Mouse (Mus musculus) ES-Bruce4 (cell line): ENCODE results near the gene Ttc21a. TPM values are rescaled to one million over a fixed set of nuclear protein-coding genes. Genes with fewer than 3 reads are reported as not detected.
"Not testable (repeated sequence)": the region's sequence is repeated elsewhere in the genome, so short reads cannot be mapped to it uniquely, and the experiment has no call there.

ENCODE experiments used
- H3K27ac ChIP-seq: 2 replicates; pipeline ENCODE4 v1.5.1; 2012; ENCODE audit warnings: low read length, inconsistent platforms; ENCODE audit not compliant: insufficient read depth
- H3K27me3 ChIP-seq: 2 replicates; pipeline ENCODE4 v1.6.1; 2012; ENCODE audit warnings: mild to moderate bottlenecking, low read length, inconsistent platforms; ENCODE audit not compliant: control insufficient read depth, poor library complexity, insufficient read depth, severe bottlenecking
- H3K36me3 ChIP-seq: 2 replicates; pipeline ENCODE4 v1.6.1; 2012; ENCODE audit warnings: inconsistent platforms, mild to moderate bottlenecking, low read length, moderate library complexity; ENCODE audit not compliant: control insufficient read depth, poor library complexity, insufficient read depth, severe bottlenecking
- H3K4me1 ChIP-seq: one replicate; pipeline ENCODE4 v1.8.1; 2011; ENCODE audit warnings: low read length; ENCODE audit not compliant: control insufficient read depth, insufficient read depth
- H3K4me3 ChIP-seq: 2 replicates; pipeline ENCODE4 v1.5.1; 2011; ENCODE audit warnings: low read depth, mild to moderate bottlenecking, low read length
- H3K9ac ChIP-seq: 2 replicates; pipeline ENCODE4 v1.6.1; 2012; ENCODE audit warnings: low read depth, mild to moderate bottlenecking, inconsistent platforms; ENCODE audit not compliant: poor library complexity, severe bottlenecking
- H3K9me3 ChIP-seq: replicated peaks from 2 replicates; pipeline ENCODE4 v1.6.1; 2012; ENCODE audit warnings: mild to moderate bottlenecking, low read length, inconsistent platforms; ENCODE audit not compliant: control insufficient read depth, poor library complexity, insufficient read depth, severe bottlenecking
- CTCF ChIP-seq: IDR thresholded peaks from one replicate; pipeline ENCODE4 v1.8.1; 2011; ENCODE audit warnings: low read depth, low read length
- EP300 ChIP-seq: IDR thresholded peaks from 2 replicates; pipeline ENCODE4 v1.6.1; 2011; ENCODE audit warnings: low read depth, low read length; ENCODE audit not compliant: insufficient read depth
- POLR2A ChIP-seq: IDR thresholded peaks from one replicate; pipeline ENCODE4 v1.8.1; 2011; ENCODE audit warnings: low read length; ENCODE audit not compliant: insufficient read depth
- polyA plus RNA-seq: library from polyadenylated mRNA; stranded (reverse); fragments of >200 nt; gene quantifications from 2 replicates; pipeline ENCODE4 v1.2.4, GENCODE M21; 2011; ENCODE audit warnings: low read depth; ENCODE audit not compliant: missing spikeins, insufficient read depth, insufficient read length

The Ttc21a gene
- polyA plus RNA-seq, 1 experiment = 0.93 TPM

DNA sequence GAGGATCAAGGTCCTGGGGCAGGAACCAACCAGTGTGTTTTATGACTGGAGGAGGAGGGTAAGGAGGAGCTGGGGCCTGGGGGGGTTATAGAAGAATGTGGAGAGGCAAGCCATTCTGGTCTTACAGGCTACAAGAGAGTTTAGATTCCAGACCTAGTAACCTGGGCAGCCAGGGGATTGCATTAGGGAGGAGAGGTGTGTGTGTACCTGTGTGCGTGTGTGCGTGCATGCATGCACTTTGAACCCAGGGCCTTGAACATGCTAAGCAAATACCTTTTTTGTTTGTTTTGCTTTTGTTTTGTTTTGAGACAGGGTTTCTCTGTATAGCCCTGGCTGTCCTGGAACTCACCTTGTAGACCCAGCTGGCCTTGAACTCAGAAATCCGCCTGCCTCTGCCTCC is 72.5 kb downstream of the Ttc21a start:
- TF ChIP-seq CTCF (no peak), POLR2A (no peak), EP300 (no peak)
- Histone ChIP-seq H3K4me1 (peaks cover 4% of the 10 kb centered on the region), H3K9ac (no peak overlapping the region), H3K36me3 (no peaks in the 10 kb centered on the region), H3K27me3 (no peaks in the 10 kb centered on the region), H3K27ac (peak overlapping the region; percentile 30; the same call in 1 of the 2 replicates), H3K4me3 (no peak overlapping the region), H3K9me3 (no peaks in the 10 kb centered on the region)

DNA sequence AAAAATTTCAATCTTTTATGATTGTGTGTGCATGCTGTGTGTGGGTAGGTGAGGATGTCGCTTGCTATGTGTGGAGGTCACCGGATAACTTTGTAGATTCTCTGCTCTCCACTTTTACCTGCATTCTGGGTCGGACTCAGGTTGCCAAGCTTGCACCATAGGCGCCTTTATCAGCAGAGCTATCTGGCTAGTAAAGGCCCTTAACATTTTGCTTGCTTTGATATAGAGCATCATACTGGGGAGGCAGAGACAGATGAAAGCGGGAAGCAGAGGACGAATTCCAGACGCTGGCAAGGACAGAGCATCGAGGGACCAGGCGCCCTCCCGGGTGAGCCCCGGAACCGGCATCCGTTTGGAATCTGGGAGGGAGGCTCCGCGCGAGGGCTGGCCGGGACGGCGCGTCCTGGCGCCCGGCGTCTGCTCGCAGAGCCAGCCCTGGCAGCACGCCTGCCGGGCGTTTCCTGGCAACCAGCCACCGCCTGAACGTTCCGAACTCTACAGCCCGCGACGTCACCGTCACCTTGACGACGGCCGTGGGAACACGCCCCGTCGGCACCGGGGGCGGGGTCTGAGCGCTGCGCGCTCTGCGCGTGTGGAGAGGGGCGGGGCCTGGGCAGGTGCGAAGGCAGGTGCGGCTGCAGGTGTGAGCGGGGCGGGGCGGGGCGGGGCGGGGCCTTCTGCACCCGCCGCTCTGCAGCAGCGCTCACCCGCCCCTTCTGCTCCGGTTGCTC is 73.5 kb downstream of the Ttc21a start:
- peaks cover 2% of the 10 kb centered on the region for H3K4me1 ChIP-seq
- H3K9me3 ChIP-seq = no peaks in the 10 kb centered on the region
- H3K27ac ChIP-seq = 0 out of 2 replicates have a peak overlapping the region, but pooled peaks have one; percentile 15
- H3K4me3 ChIP-seq = peak overlapping the region; percentile 68
- H3K9ac ChIP-seq = peak overlapping the region; percentile 33; the same call in 1 of the 2 replicates
- no peaks in the 10 kb centered on the region for H3K27me3 ChIP-seq
- no peaks in the 10 kb centered on the region for H3K36me3 ChIP-seq
- TF ChIP-seq POLR2A = no peak

- peak overlapping the region; percentile 71 for H3K27ac ChIP-seq
- no peak overlapping the region for H3K9ac ChIP-seq
- peaks cover 2% of the 10 kb centered on the region for H3K4me1 ChIP-seq
- no peak for TF ChIP-seq POLR2A
- no peaks in the 10 kb centered on the region for H3K9me3 ChIP-seq
- H3K4me3 ChIP-seq = peak overlapping the region; percentile 21; the same call in 1 of the 2 replicates
- no peaks in the 10 kb centered on the region for H3K36me3 ChIP-seq
- H3K27me3 ChIP-seq = no peaks in the 10 kb centered on the region
Observed at GRCm38 (mm10) chr9:120011533-120011932, 74.1 kb downstream of the Ttc21a start.

GRCm38 (mm10) chr9:120012161-120012560 is 74.8 kb downstream of the Ttc21a start:
- H3K9ac ChIP-seq = not testable (repeated sequence)
- H3K27ac ChIP-seq = peak overlapping the region; percentile 24; the same call in 1 of the 2 replicates

GRCm38 (mm10) chr9:120012781-120013180 is 75.4 kb downstream of the Ttc21a start:
- peak overlapping the region; percentile 24; the same call in 1 of the 2 replicates for H3K27ac ChIP-seq
- H3K4me1 ChIP-seq = peaks cover 2% of the 10 kb centered on the region
- no peak overlapping the region for H3K4me3 ChIP-seq
- no peaks in the 10 kb centered on the region for H3K9me3 ChIP-seq
- H3K27me3 ChIP-seq = no peaks in the 10 kb centered on the region
- TF ChIP-seq POLR2A (no peak), EP300 (no peak), CTCF (no peak)
- H3K9ac ChIP-seq = no peak overlapping the region
- no peaks in the 10 kb centered on the region for H3K36me3 ChIP-seq

More at GRCm38 (mm10) chr9:120012161-120012560, 74.8 kb downstream of the Ttc21a start:
- H3K9me3 ChIP-seq, H3K36me3 ChIP-seq, H3K27me3 ChIP-seq, H3K4me3 ChIP-seq, H3K4me1 ChIP-seq: not testable (repeated sequence)

DNA sequence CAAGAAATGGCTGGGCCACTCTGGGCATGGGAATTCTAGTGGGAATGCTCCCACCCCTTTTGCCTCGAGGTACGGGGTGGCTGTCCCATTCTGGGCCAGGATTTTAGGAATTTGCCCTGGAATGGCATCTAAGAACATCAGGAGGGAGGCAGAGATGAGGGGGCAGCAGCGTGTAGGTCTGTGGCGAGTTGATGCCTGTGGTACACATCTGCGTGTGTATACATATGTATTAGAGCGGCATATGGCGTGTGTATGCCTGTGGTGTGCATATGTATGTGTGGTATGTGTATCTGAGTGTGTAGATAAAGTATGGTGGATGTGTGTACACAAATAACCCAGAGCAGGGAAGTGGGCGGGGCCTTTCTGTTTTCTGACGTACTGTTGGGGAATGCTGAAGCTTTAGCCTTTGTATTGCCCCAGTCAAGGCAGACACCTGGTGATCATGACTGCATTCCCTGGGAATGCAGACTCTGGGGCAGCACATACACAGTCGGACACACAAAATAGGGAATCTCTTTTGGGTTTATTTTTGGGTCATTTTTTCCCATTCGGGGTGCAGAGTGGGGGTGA is 75.9 kb downstream of the Ttc21a start:
- H3K9me3 ChIP-seq = no peaks in the 10 kb centered on the region
- TF ChIP-seq EP300 (no peak), CTCF (no peak), POLR2A (no peak)
- no peaks in the 10 kb centered on the region for H3K36me3 ChIP-seq
- no peaks in the 10 kb centered on the region for H3K27me3 ChIP-seq
- H3K4me1 ChIP-seq = peaks cover 2% of the 10 kb centered on the region
- H3K9ac ChIP-seq = no peak overlapping the region
- H3K4me3 ChIP-seq = no peak overlapping the region
- H3K27ac ChIP-seq = peak overlapping the region; percentile 24; the same call in 1 of the 2 replicates
